Comparison of ENCODE assay signal across 8 mouse cellular contexts in genomic region chr6:4994161-4994919, GRCm38 (mm10).
A peak's percentile ranks its signal among the peaks of the same experiment; 100 is the strongest.
DNase-seq lines count a peak whose midpoint lies in the region; ATAC-seq lines count a peak whose summit lies in the region.
"Had no signal": no experiment of that assay in that cellular context is flagged by ENCODE, and none has a peak within 500 bp of the region (broad histone marks: within the 10 kb centered on the region; RNA-seq: fewer than 3 reads in every experiment).

No protein-coding gene starts in this region.

- H3K4me1 ChIP-seq in midbrain, embryonic 11.5 days (ENCODE audit: control insufficient read depth, insufficient read depth, low read length): peaks cover 17% of the 10 kb centered on the region

- peak; percentile 86 for ATAC-seq in midbrain, embryonic 11.5 days (ENCODE audit: low FRiP score)
- ATAC-seq: activated CD4-positive, CD25-positive, alpha-beta regulatory T cell, adult 4 months had no signal

- H3K27ac ChIP-seq in midbrain, embryonic 11.5 days (ENCODE audit: low read depth, low read length): peak overlapping the region; percentile 35

- H3K4me3 ChIP-seq in midbrain, embryonic 11.5 days (ENCODE audit: low read depth, low read length): no peak overlapping the region

- whole genome bisulfite sequencing in midbrain, embryonic 11.5 days: 25% methylated on average over 14 of the region's 14 CpGs

- H3K4me2 ChIP-seq in midbrain, embryonic 11.5 days: peak overlapping the region; percentile 31

- no peaks in the 10 kb centered on the region for H3K9me3 ChIP-seq in midbrain, embryonic 11.5 days (ENCODE audit: control insufficient read depth, low read length)

- no peaks in the 10 kb centered on the region for H3K36me3 ChIP-seq in midbrain, embryonic 11.5 days (ENCODE audit: control insufficient read depth, insufficient read depth, low read length)

- DNase-seq in MN1 (ENCODE audit: low spot score): peak; percentile 55
- DNase-seq in NIH3T3 (ENCODE audit: low read depth): peak; percentile 9
- DNase-seq in forelimb bud, embryonic 11.5 days (ENCODE audit: low read depth, low spot score): peak; percentile 55
- DNase-seq in midbrain, embryonic 11.5 days (ENCODE audit: low spot score, missing footprints): peak; percentile 91
- DNase-seq in left cerebral cortex, adult 8-10 months (ENCODE audit: low spot score in 2 of 2): no peak
- no peak for DNase-seq in right cerebral cortex, postnatal 36 days (ENCODE audit: low spot score in 2 of 2)
- DNase-seq in thymus, postnatal 4 days: no peak

- H3K9ac ChIP-seq in midbrain, embryonic 11.5 days (ENCODE audit: low read length): peak overlapping the region; percentile 34; the same call in 1 of the 2 replicates

- H3K27me3 ChIP-seq in midbrain, embryonic 11.5 days (ENCODE audit: control insufficient read depth, insufficient read depth, low read length): no peaks in the 10 kb centered on the region

Comparison
In these comparisons a context has a peak if more than half of its experiments do, and no peak if none do; other contexts are left out.
1. DNase-seq: peak in MN1 (single experiment), NIH3T3 (single experiment), forelimb bud, embryonic 11.5 days (single experiment) and midbrain, embryonic 11.5 days (single experiment); none in left cerebral cortex, adult 8-10 months (0 of 2), right cerebral cortex, postnatal 36 days (0 of 2) and thymus, postnatal 4 days (single experiment).